Mouse (Mus musculus): ENCODE data around the gene Crybb3. TPM values are rescaled to one million over a fixed set of nuclear protein-coding genes. Genes with fewer than 3 reads are reported as not detected.

Crybb3 gene
- total RNA-seq, 2 experiments from 2014 or later: 1.5 to 2.8 TPM

DNA sequence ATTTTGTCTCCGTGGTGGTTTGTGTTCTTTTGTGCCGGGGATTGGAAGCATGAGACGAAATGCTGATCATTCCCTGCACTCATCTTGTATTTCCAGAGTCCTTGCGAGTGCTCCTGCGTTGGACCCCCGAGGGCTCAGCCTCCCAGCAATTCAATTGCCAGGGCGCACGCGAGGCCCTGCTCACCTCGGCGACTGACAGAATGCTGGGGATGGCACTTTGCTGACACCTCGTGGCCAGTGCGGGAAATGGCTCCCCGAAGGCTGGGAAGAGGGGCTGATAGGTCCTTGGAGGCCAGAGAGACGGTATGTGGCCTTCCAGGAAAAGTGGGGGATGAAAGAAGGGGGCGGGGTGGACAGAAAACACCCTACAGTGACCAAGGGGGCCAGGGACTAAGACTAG lies 27.1 kb downstream of the Crybb3 start:
- DNase-seq (ENCODE audit: extremely low spot score in 1 of 2, low spot score in 1 of 2): peak; percentile 83 to 91

DNA sequence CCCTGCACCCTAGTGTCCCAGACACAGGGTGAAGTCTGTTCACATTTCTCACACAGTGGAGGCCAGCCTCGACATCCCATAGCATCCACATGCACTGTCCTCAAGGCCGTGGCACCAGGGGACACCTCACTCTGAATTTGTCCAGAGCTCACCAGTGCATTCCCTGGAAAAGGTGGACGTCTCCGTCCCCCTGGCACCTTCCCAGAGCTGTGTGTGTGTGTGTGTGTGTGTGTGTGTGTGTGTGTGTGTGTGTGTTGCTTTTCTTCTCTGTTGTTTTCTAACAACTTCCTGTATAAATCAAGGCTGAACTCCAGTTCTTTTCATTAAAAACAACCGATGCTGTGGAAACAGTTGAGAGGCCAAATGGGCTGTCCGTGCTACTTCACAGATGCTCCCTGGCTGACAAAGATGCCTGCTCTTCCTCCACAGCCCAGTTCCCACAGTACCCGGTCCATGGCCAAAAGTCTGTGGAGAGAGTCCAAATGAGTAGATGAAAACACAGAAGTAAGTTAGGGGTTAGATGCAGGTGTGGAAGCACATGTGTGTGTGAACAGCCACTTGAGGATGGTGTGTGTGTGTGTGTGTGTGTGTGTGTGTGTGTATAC lies 30.7 kb downstream of the Crybb3 start:
- DNase-seq (ENCODE audit: extremely low spot score in 1 of 2, low spot score in 1 of 2): no peak

DNA sequence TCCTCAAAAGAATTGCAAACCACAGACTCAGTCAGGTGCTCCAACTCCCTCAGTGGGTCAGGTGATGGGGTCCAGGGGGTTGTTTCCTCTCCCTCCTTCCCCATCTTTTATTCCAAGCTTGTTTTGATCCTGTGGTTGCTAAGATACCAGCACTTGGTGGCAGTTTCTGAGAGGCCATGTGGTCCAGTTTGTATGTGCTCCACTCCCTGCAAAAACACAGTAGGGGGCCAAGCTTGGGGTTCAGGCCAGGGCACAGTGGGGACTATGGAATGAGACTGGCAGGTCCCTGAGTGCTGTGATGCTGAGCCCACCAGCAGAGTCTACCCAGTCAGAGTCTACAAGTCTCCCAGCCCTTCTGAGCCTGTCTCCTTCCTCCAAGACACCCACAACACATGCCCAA lies 31.5 kb downstream of the Crybb3 start:
- no peak for DNase-seq (ENCODE audit: extremely low spot score in 1 of 2, low spot score in 1 of 2)

DNA sequence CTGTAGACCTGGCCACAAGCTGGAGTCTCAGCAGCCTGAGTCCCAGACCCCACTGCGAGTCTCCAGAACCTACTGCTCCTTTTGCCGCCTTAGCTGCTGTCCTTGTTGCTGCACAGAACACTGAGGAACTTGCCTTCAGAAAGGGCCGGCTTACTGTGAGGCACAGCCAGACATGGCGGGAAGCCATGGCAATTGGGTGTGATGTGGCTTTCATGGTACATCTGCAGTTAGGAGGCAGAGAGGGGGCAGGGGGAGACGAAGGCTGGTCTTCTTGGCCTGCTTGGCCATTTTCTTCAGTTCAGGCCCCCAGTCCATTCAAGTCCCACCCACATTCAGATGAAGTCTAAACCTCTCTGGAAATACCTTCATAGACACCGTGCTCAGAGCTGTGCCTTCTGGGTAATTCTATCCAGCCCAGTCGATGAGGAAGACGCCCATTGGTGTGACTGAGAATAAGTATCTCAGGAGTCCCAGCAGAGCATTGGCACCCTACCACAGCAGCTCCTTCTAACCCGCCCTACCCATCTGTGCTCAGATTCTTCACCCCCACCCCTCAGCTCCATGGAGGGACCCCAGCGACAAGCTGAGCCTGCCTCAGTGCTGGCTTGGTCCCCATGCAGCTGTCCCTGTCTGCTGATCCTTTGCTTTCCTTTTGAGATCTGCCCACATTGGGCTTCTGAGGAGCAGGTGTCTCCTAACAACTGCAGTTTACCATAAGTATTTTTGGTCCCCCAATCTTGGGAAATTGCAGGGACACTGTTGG lies 35.7 kb downstream of the Crybb3 start:
- no peak for DNase-seq (ENCODE audit: extremely low spot score in 1 of 2, low spot score in 1 of 2)

DNA sequence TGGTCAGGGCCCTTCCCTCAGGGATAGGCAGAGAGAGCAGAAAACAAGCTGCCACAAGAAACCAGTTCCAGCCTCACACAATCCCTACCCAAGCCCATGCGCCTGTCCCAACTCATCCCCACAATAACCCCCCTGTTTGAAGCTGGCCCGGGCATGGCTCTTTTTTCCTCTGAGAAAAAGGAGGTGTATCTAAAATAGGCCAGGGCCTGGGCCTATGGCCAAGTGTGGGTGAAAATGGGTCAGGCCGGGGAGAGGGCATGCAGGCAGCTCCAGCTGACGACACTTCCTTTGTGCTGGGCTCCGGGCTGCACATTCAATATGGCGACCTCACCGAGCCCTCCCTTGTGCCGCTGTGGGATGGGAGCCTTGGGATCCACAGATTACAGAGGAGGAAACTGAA lies 37.9 kb downstream of the Crybb3 start:
- peak in 1 of 2 experiments; percentile 45 for DNase-seq (ENCODE audit: extremely low spot score in 1 of 2, low spot score in 1 of 2)

DNA sequence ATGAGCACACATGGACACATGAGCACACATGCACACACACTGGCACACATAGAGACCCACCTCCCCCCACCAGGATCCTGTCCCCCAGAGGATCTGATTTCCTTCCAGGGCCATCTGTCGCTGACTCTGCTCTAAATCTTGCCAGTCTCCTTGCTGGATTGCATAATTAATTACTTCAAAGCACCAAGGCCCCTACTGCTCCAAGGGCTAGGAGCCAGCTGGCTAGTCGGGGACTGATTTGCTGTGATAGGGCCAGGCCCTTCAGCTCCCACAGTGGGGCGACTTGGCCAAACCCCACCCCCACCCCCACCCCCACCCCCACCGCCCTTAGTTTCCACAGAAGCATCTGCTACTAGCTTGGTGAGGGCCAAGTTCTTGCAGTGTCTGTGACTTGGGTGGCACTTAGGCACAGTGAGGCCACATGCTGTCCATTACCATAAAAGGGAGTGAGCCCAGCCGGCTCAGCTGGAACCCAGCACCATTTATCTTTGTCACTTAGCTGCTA lies 39.8 kb downstream of the Crybb3 start:
- peak in 1 of 2 experiments; percentile 52 for DNase-seq (ENCODE audit: extremely low spot score in 1 of 2, low spot score in 1 of 2)

DNA sequence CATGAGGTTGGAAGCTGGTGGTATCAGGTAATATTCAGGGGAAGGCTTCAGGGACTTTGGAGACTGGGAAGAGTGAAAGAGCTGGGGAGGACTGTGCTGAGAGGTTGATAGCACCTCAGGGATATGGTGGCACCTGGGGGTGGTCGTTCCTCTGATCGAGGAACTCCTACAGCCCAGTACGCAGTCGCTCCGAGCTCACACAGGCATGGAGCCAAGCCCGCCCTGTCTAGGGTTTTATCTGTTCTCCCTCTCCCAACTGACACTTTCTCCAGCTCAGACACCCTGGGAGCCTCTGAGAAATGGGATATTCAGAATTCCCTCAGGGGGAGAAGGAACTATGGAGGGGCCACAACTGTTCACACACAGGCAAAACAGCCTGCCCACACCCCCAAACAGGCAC lies 40.6 kb downstream of the Crybb3 start:
- no peak for DNase-seq (ENCODE audit: extremely low spot score in 1 of 2, low spot score in 1 of 2)

DNA sequence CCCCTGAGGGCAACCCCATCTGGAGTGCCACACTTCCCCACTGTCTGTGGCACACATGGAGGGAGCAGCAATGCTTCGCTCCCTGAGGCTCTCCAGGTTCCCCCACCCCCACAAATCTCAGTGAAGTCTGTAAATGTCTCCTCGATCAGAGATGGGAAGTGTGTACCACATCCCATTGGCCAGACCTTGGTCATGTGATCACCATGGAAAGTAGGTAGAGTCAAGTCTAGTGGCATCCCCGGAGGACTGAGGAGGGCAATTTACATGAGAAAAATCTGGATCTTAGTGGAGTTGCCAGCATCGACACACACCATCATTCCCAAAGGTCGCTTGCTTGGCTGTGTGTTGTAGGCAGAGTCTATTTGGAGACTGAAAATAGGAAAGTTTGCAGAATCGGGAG lies 42.8 kb downstream of the Crybb3 start:
- no peak for DNase-seq (ENCODE audit: extremely low spot score in 1 of 2, low spot score in 1 of 2)

DNA sequence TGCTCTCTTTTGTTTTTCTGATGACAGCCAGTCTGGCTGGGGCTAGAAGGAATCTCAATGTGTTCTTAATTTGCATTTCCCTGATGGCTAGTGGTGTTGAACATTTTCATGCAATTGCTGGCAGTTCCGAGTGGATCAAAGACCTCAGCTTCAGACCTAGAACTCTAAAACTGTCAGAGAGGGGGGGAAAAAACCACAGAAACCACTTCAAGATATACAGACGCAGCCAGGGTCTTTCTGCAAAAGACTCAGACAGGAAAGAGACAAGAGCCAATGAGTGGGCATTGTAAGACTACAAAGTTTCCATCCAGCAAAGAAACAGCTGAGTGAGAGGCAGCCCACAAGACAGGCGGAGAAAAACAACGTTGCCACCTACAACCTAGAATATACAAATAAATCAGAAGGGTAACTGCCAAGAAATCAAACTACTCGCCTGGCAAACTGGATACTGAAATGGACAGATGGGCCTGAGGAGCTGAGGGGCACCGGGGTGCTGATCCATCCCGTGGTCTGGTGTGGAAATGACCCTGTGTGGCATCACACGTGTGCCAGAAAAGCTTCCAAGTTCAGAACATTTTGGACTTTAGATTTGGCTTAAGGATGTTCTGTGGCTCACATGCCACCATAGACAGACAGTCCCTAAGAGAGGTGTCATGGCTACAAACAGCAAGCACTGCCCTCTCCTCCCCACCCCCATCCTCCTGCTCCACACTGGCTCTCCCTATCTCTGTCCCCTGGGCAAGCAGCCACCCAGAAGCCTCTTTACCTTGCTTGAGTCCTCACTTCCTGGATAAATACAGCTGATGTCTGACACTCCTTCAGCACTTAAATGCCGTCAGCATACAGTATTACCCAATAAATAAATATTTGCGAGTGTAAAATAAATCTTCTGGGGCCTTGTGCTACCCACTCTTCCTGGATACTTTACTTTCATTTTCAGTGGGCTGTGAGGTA lies 46.0 kb downstream of the Crybb3 start:
- DNase-seq (ENCODE audit: extremely low spot score in 1 of 2, low spot score in 1 of 2): no peak

DNA sequence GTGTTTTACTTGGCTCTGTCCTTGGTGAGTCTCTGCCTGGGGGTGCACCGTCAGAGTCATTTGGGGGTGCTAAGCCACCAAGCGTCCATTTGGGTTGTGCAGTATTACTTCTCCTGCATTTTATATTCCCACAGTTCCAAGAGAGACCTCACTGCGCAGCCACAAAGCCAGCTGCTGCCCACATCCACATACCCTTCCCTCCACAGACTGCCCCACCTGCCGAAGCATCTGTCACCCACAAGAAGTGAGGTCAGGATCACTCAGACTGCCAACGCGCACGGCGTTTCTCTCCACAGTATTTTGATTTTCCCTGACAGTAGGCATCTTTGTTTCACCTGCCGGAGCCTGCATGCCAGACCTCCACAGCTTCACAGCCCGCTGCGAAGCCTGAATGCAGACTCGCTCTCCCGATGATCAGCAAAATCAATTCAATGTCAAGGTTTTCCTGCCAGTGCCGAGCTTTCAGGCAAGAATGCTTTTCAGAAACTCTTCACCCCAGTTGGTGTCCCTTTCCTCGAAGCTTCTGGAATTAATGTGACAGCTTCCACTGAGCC lies 50.1 kb downstream of the Crybb3 start:
- DNase-seq (ENCODE audit: extremely low spot score in 1 of 2, low spot score in 1 of 2): no peak

DNA sequence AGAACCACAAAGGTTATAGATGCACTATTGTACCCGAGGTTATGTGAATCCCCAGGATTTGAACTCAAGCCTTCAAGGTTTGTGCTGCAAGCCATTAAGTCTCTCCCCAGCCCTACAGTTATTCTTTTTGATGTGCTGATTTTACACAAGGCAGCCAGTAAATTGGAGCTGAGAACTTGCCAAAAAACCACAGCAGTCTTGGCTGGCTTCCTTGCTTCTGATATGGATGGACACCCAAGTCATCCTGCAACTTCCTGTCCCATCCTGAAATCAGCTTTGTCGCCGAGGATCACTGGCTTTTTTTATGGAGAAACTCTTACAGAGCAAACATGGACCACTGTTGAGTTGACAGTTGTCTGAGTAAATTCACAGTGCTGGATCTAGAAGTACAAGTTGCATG lies 51.3 kb downstream of the Crybb3 start:
- no peak for DNase-seq (ENCODE audit: extremely low spot score in 1 of 2, low spot score in 1 of 2)

DNA sequence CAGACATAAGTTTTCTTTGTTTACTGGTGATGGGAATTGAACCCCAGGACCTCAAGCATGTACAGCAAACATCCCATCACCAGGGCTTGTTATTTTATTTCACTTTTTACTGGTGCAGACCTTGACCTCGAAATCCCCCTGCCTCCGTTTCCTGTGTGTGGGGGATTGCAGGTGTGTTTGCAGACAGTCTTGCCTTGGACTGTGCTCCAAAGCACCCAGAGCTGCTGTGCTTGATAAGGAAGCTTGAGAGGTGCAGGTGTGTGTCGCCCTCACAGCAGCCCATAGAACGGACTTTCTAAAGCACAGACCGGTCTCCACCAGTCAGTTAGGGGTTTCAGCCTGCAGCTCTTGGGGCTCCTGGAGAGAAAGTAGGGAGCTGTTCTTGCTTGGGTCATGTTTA lies 54.7 kb downstream of the Crybb3 start:
- DNase-seq (ENCODE audit: extremely low spot score in 1 of 2, low spot score in 1 of 2): no peak

Other genes with a start within 250 kb of the Crybb3 start
- 1 to 10 TPM; 1.0 to 1.7 TPM for gene Myo18b, start 185.2 kb downstream of the Crybb3 start, total RNA-seq (2021)
- 10 to 100 TPM; 64.7 to 74.9 TPM for gene Grk3, start 65.8 kb downstream of the Crybb3 start, total RNA-seq (2021)
- gene Crybb2, start 11.5 kb downstream of the Crybb3 start, total RNA-seq (2021): not detected
- 10 to 100 TPM; 61.2 to 64.5 TPM for gene 2900026A02Rik, start 139.7 kb upstream of the Crybb3 start, total RNA-seq (2021)
- gene Tmem211, start 145.3 kb upstream of the Crybb3 start, total RNA-seq (2021): not detected
- gene Sgsm1, start 229.2 kb upstream of the Crybb3 start, total RNA-seq (2021): 10 to 100 TPM; 71.0 to 83.1 TPM